Mouse (Mus musculus) embryonic facial prominence, embryonic 11.5 days (tissue): ENCODE data around the gene Endod1. TPM values are rescaled to one million over a fixed set of nuclear protein-coding genes. Genes with fewer than 3 reads are reported as not detected.

ENCODE experiments used
- ATAC-seq: fragments of 200-750 bp; cut with Nextera tagmentation; replicated peaks from 2 replicates; pipeline ENCODE4 v1.8.0; 2017; ENCODE audit warnings: low read depth; ENCODE audit not compliant: insufficient number of reproducible peaks, low FRiP score, low TSS enrichment
- DNase-seq: peaks from one replicate; pipeline ENCODE4 v3.0.0-alpha.2; 2015; ENCODE audit warnings: low spot score
- H3K27ac ChIP-seq: fragments of 300-500 bp; sonication (generic); replicated peaks from 2 replicates; pipeline ENCODE4 v1.5.1; 2014; ENCODE audit warnings: mild to moderate bottlenecking, low read depth, low read length, control low read depth
- H3K27me3 ChIP-seq: fragments of 300-500 bp; sonication (generic); 2 replicates; pipeline ENCODE4 v1.6.1; 2014; ENCODE audit warnings: mild to moderate bottlenecking, low read length, moderate library complexity, mixed read lengths; ENCODE audit not compliant: control insufficient read depth, insufficient read depth
- H3K36me3 ChIP-seq: fragments of 300-500 bp; sonication (generic); replicated peaks from 2 replicates; pipeline ENCODE4 v1.6.1; 2014; ENCODE audit warnings: low read depth, mild to moderate bottlenecking, low read length, moderate library complexity, mixed read lengths; ENCODE audit not compliant: control insufficient read depth, insufficient read depth
- H3K4me1 ChIP-seq: fragments of 300-500 bp; sonication (generic); 2 replicates; pipeline ENCODE4 v1.6.1; 2014; ENCODE audit warnings: low read length, mixed read lengths; ENCODE audit not compliant: control insufficient read depth, insufficient read depth
- H3K4me2 ChIP-seq: fragments of 300-500 bp; sonication (generic); 2 replicates; pipeline ENCODE4 v1.6.1; 2014; ENCODE audit warnings: low read depth, mild to moderate bottlenecking, control low read depth, low read length, moderate library complexity
- H3K4me3 ChIP-seq: fragments of 300-500 bp; sonication (generic); 2 replicates; pipeline ENCODE4 v1.5.1; 2014; ENCODE audit warnings: low read depth, low read length, control low read depth
- H3K9ac ChIP-seq: fragments of 300-500 bp; sonication (generic); replicated peaks from 2 replicates; pipeline ENCODE4 v1.6.1; 2014; ENCODE audit warnings: mild to moderate bottlenecking, control low read depth, low read length
- H3K9me3 ChIP-seq: fragments of 300-500 bp; sonication (generic); replicated peaks from 2 replicates; pipeline ENCODE4 v1.6.1; 2016; ENCODE audit warnings: mild to moderate bottlenecking, low read length, inconsistent platforms, mixed read lengths; ENCODE audit not compliant: control insufficient read depth
- WGBS: fragments of 180-500 bp; shearing (Covaris S2); extraction: QIAGEN DNeasy Blood & Tissue Kit; methylation state at CpG from one replicate; pipeline ENCODE4 v1.1.7; 2014; 5-methylcytosine and 5-hydroxymethylcytosine counted together
- polyA plus RNA-seq: library from polyadenylated mRNA; unstranded; fragments of >200 nt; fragmentation: Nextera tagmentation; extraction: Ambion mirVana; gene quantifications from 2 replicates; pipeline ENCODE4 v1.2.1, GENCODE M21; 2014

The Endod1 gene
- polyA plus RNA-seq, result 10.5 and 11.3 TPM in 2 replicates

- Histone ChIP-seq H3K4me3 (peak within 1 kb of the TSS; percentile 70), H3K27me3 (no peaks in the 10 kb centered on the region), H3K4me1 (no peaks in the 10 kb centered on the region; the same call in 1 of the 2 replicates), H3K27ac (0 out of 2 replicates have a peak within 1 kb of the TSS, but pooled peaks have one; percentile 28), H3K9ac (peak within 1 kb of the TSS; percentile 73), H3K36me3 (no peaks in the 10 kb centered on the region), H3K4me2 (peak within 1 kb of the TSS; percentile 97), H3K9me3 (no peaks in the 10 kb centered on the region)
- peak; percentile 53 for DNase-seq
- 8% methylated on average over 8 of the region's 8 CpGs for WGBS
- peak; percentile 56 for ATAC-seq
Observed at GRCm38 (mm10) chr9:14381353-14382055, at the start of gene Endod1. Gene Endod1, minus strand, starts transcription at chr9:14381507.

GRCm38 (mm10) chr9:14409153-14409552, 27.8 kb upstream of the Endod1 start:
- Histone ChIP-seq H3K4me2 (no peak overlapping the region), H3K4me1 (no peaks in the 10 kb centered on the region), H3K36me3 (no peaks in the 10 kb centered on the region), H3K27ac (no peak overlapping the region), H3K9ac (no peak overlapping the region), H3K27me3 (no peaks in the 10 kb centered on the region), H3K4me3 (no peak overlapping the region), H3K9me3 (no peaks in the 10 kb centered on the region)
- WGBS, result 92% methylated on average over 5 of the region's 5 CpGs
- ATAC-seq (no peak), DNase-seq (no peak)

- DNase-seq, result no peak
- Histone ChIP-seq H3K36me3 (no peaks in the 10 kb centered on the region), H3K4me2 (no peak overlapping the region), H3K4me3 (no peak overlapping the region), H3K9ac (no peak overlapping the region), H3K9me3 (no peaks in the 10 kb centered on the region), H3K4me1 (no peaks in the 10 kb centered on the region), H3K27me3 (no peaks in the 10 kb centered on the region), H3K27ac (no peak overlapping the region)
- no peak for ATAC-seq
- 80% methylated on average over 4 of the region's 4 CpGs for whole genome bisulfite sequencing
Observed at GRCm38 (mm10) chr9:14408044-14408443, 26.7 kb upstream of the Endod1 start.

- Histone ChIP-seq H3K4me3 (no peak overlapping the region), H3K36me3 (no peaks in the 10 kb centered on the region), H3K9me3 (no peaks in the 10 kb centered on the region), H3K4me1 (no peaks in the 10 kb centered on the region), H3K27ac (no peak overlapping the region), H3K9ac (no peak overlapping the region), H3K27me3 (no peaks in the 10 kb centered on the region), H3K4me2 (no peak overlapping the region)
- WGBS, result 71% methylated on average over 1 of the region's 1 CpGs
- no peak for DNase-seq
- ATAC-seq, result no peak
Observed at GRCm38 (mm10) chr9:14406056-14406455, 24.7 kb upstream of the Endod1 start.

GRCm38 (mm10) chr9:14402099-14402498, 20.8 kb upstream of the Endod1 start:
- Histone ChIP-seq H3K4me3 (no peak overlapping the region), H3K4me2 (no peak overlapping the region), H3K9ac (no peak overlapping the region), H3K9me3 (no peaks in the 10 kb centered on the region), H3K27me3 (no peaks in the 10 kb centered on the region), H3K4me1 (no peaks in the 10 kb centered on the region), H3K36me3 (no peaks in the 10 kb centered on the region), H3K27ac (no peak overlapping the region)
- DNase-seq, result no peak
- 88% methylated on average over 1 of the region's 1 CpGs for WGBS
- ATAC-seq, result no peak

- DNase-seq, result no peak
- Histone ChIP-seq H3K36me3 (no peaks in the 10 kb centered on the region), H3K4me2 (no peak overlapping the region), H3K4me1 (no peaks in the 10 kb centered on the region), H3K4me3 (no peak overlapping the region), H3K27ac (no peak overlapping the region), H3K27me3 (no peaks in the 10 kb centered on the region), H3K9me3 (no peaks in the 10 kb centered on the region), H3K9ac (no peak overlapping the region)
- 94% methylated on average over 5 of the region's 5 CpGs for whole genome bisulfite sequencing
- ATAC-seq, result no peak
Observed at GRCm38 (mm10) chr9:14400392-14400791, 19.1 kb upstream of the Endod1 start.

GRCm38 (mm10) chr9:14398946-14399345, 17.6 kb upstream of the Endod1 start:
- H3K27me3 ChIP-seq, result no peaks in the 10 kb centered on the region
- no peak overlapping the region for H3K4me2 ChIP-seq
- H3K4me3 ChIP-seq, result no peak overlapping the region
- ATAC-seq (no peak), DNase-seq (no peak)
- no peaks in the 10 kb centered on the region for H3K9me3 ChIP-seq
- H3K9ac ChIP-seq, result no peak overlapping the region
- H3K4me1 ChIP-seq, result no peaks in the 10 kb centered on the region
- H3K36me3 ChIP-seq, result no peaks in the 10 kb centered on the region
- H3K27ac ChIP-seq, result no peak overlapping the region
- 77% methylated on average over 1 of the region's 1 CpGs for WGBS

- H3K9ac ChIP-seq, result no peak overlapping the region
- H3K27ac ChIP-seq, result no peak overlapping the region
- no peaks in the 10 kb centered on the region for H3K4me1 ChIP-seq
- H3K27me3 ChIP-seq, result no peaks in the 10 kb centered on the region
- H3K9me3 ChIP-seq, result no peaks in the 10 kb centered on the region
- H3K36me3 ChIP-seq, result no peaks in the 10 kb centered on the region
- no peak overlapping the region for H3K4me2 ChIP-seq
- WGBS, result 68% methylated on average over 1 of the region's 1 CpGs
- no peak for ATAC-seq
- H3K4me3 ChIP-seq, result no peak overlapping the region
- no peak for DNase-seq
Observed at GRCm38 (mm10) chr9:14398084-14398483, 16.8 kb upstream of the Endod1 start.
